Mouse (Mus musculus) erythroblast, embryonic 14.5 days (primary cell): ENCODE results near the gene Ano10. TPM values are rescaled to one million over a fixed set of nuclear protein-coding genes. Genes with fewer than 3 reads are reported as not detected.

Experiments
- H3K27me3 ChIP-seq: 2 replicates; pipeline ENCODE4 v1.6.1; 2012; ENCODE audit warnings: inconsistent platforms; ENCODE audit not compliant: control insufficient read depth
- H3K36me3 ChIP-seq: 2 replicates; pipeline ENCODE4 v1.6.1; 2012; ENCODE audit warnings: mild to moderate bottlenecking, inconsistent platforms; ENCODE audit not compliant: control insufficient read depth
- H3K4me1 ChIP-seq: 2 replicates; pipeline ENCODE4 v1.6.1; 2012; ENCODE audit warnings: inconsistent platforms; ENCODE audit not compliant: control insufficient read depth
- H3K4me3 ChIP-seq: replicated peaks from 2 replicates; pipeline ENCODE3; 2012; ENCODE audit warnings: moderate library complexity, mild to moderate bottlenecking, inconsistent platforms
- H3K9me3 ChIP-seq: 2 replicates; pipeline ENCODE4 v1.6.1; 2012; ENCODE audit warnings: low read length, inconsistent platforms, mixed read lengths; ENCODE audit not compliant: control insufficient read depth
- GATA1 ChIP-seq: IDR thresholded peaks from 2 replicates; pipeline ENCODE4 v1.6.1; 2012; ENCODE audit warnings: low read length, inconsistent platforms, mixed read lengths
- TAL1 ChIP-seq: IDR thresholded peaks from 3 replicates; pipeline ENCODE4 v1.6.1; 2012; ENCODE audit warnings: low read length, inconsistent platforms, mixed read lengths
- polyA plus RNA-seq: library from polyadenylated mRNA; stranded (reverse); fragments of >175 nt; gene quantifications from 2 replicates; pipeline ENCODE4 v1.2.3, GENCODE M21; 2012

Gene Ano10
- polyA plus RNA-seq, 1 experiment, result 0.10 TPM

- no peaks in the 10 kb centered on the region for H3K9me3 ChIP-seq
- TF ChIP-seq GATA1 (no peak), TAL1 (no peak)
Measured at GRCm38 (mm10) chr9:122243297-122243696, 50.9 kb downstream of the Ano10 start.

GRCm38 (mm10) chr9:122242856-122243255 lies 51.4 kb downstream of the Ano10 start:
- no peaks in the 10 kb centered on the region; the same call in 1 of the 2 replicates for H3K36me3 ChIP-seq

More at GRCm38 (mm10) chr9:122243297-122243696, 50.9 kb downstream of the Ano10 start:
- Histone ChIP-seq H3K4me1 (no peaks in the 10 kb centered on the region; the same call in 1 of the 2 replicates), H3K4me3 (no peak overlapping the region), H3K36me3 (no peaks in the 10 kb centered on the region; the same call in 1 of the 2 replicates), H3K27me3 (no peaks in the 10 kb centered on the region)

DNA sequence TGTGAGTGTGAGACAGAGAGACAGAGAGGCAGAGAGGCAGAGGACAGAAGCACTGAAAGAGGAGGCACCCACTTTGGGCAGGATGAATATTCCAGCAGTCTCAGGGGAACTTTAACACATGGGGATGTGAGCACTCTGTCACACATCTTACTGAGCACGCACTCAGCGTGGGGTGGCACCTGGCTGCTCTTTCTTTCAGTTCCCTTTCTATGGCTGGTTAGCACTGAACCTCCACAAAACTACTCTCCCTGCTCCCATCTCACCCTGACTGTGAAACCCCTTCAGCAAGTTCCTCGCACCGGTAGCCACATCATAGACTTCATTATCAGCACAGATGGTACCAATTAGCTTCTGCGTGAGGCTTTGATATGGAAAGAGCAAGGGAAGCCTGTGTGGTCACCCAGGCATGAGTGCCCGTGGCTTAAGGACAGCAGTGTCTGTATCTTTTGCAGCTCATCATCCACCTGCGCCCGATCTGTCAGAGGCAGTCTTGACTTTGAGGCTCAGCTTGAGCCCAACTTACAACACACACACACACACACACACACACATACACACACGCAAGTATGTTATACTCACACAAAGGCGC lies 52.3 kb downstream of the Ano10 start:
- Histone ChIP-seq H3K4me3 (no peak overlapping the region), H3K27me3 (no peaks in the 10 kb centered on the region), H3K36me3 (no peaks in the 10 kb centered on the region; the same call in 1 of the 2 replicates), H3K9me3 (no peaks in the 10 kb centered on the region), H3K4me1 (no peaks in the 10 kb centered on the region)
- no peak for TF ChIP-seq GATA1
- TF ChIP-seq TAL1, result no peak

More at GRCm38 (mm10) chr9:122242856-122243255, 51.4 kb downstream of the Ano10 start:
- H3K27me3 ChIP-seq, result no peaks in the 10 kb centered on the region
- no peaks in the 10 kb centered on the region for H3K9me3 ChIP-seq
- TF ChIP-seq TAL1 (no peak), GATA1 (no peak)
- H3K4me3 ChIP-seq, result no peak overlapping the region
- H3K4me1 ChIP-seq, result no peaks in the 10 kb centered on the region; the same call in 1 of the 2 replicates

DNA sequence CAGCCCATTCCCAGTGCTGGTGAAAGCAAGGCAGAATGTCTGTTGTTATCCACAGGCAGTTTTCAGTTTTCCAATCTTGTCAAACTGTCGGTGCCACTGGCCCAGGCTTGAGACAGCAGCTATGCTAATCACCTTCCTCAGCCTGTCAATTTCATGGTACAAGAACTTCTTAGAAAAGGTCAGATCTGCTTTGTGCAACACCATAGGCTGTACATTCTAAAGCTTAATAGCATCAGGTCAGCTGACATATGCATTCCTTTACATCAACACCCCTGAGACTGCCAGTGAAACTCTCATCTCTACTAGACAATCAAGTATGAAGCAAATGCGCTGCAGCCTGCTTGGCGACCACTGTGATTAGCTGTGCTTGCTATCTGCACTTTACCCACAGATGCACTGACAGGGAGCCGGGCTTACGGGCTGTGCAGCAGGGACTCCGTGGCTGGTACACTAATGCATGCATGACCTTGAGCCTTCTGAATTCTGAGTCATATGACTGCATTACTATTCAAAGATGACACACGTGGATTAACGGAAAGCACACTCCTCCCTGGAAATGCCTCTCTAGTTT lies 53.5 kb downstream of the Ano10 start:
- Histone ChIP-seq H3K36me3 (no peaks in the 10 kb centered on the region; the same call in 1 of the 2 replicates), H3K9me3 (no peaks in the 10 kb centered on the region), H3K4me3 (no peak overlapping the region), H3K27me3 (no peaks in the 10 kb centered on the region), H3K4me1 (no peaks in the 10 kb centered on the region)
- TF ChIP-seq TAL1 (no peak), GATA1 (no peak)

GRCm38 (mm10) chr9:122234741-122235140 lies 59.5 kb downstream of the Ano10 start:
- Histone ChIP-seq H3K4me3 (no peak overlapping the region), H3K4me1 (no peaks in the 10 kb centered on the region; the same call in 1 of the 2 replicates), H3K27me3 (no peaks in the 10 kb centered on the region), H3K36me3 (no peaks in the 10 kb centered on the region), H3K9me3 (no peaks in the 10 kb centered on the region)
- TF ChIP-seq TAL1 (no peak), GATA1 (no peak)

- no peaks in the 10 kb centered on the region for H3K36me3 ChIP-seq
- no peaks in the 10 kb centered on the region; the same call in 1 of the 2 replicates for H3K4me1 ChIP-seq
- H3K27me3 ChIP-seq, result no peaks in the 10 kb centered on the region
- TF ChIP-seq GATA1, result no peak
- TF ChIP-seq TAL1, result no peak
- no peaks in the 10 kb centered on the region for H3K9me3 ChIP-seq
- H3K4me3 ChIP-seq, result no peak overlapping the region
Measured at GRCm38 (mm10) chr9:122233972-122234345, 60.3 kb downstream of the Ano10 start.

GRCm38 (mm10) chr9:122233316-122233971 lies 60.8 kb downstream of the Ano10 start:
- Histone ChIP-seq H3K36me3 (no peaks in the 10 kb centered on the region), H3K4me3 (no peak overlapping the region), H3K4me1 (no peaks in the 10 kb centered on the region; the same call in 1 of the 2 replicates), H3K9me3 (no peaks in the 10 kb centered on the region), H3K27me3 (no peaks in the 10 kb centered on the region)
- TF ChIP-seq TAL1 (no peak), GATA1 (no peak)

DNA sequence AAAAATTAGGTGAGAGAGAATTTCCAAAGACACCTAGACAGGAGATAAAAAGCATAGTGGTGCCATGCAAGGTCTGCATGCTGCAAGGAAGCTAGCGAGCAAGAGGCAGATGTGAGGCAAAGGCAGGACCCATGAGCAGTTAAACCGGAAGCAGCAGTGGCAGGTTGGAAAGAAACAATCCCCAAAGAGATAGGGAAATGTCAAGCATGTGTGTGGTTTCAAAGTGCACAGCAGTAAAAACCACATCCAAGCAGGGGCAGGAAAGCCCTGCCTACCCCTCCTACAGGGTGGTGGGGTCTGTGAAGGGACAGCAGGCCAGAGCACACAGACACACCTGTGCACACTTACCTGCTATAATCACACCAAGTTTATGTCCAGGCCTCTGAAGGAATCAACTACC lies 61.3 kb downstream of the Ano10 start:
- Histone ChIP-seq H3K36me3 (no peaks in the 10 kb centered on the region), H3K4me3 (no peak overlapping the region), H3K27me3 (no peaks in the 10 kb centered on the region), H3K9me3 (no peaks in the 10 kb centered on the region), H3K4me1 (no peaks in the 10 kb centered on the region; the same call in 1 of the 2 replicates)
- TF ChIP-seq GATA1 (no peak), TAL1 (no peak)

DNA sequence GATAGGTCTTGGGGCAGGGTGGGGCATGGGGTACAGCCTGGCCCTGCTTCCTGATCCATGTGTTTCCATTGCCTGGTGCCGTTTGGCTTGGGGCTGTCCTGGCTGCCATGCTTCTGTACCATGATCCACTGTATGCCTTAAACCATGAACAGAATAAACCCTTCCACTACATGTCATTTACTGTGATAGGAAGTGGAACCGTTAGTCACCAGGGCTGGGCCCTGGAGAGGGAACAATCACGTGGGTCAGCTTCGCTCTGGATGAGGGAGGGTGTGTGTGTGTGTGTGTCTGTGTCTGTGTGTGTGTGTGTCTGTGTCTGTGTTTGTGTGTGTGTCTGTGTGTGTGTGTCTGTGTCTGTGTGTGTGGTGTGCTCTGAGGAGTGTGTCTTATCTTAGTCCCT lies 63.5 kb downstream of the Ano10 start:
- H3K4me1 ChIP-seq, result no peaks in the 10 kb centered on the region; the same call in 1 of the 2 replicates
- no peak overlapping the region for H3K4me3 ChIP-seq
- no peaks in the 10 kb centered on the region for H3K27me3 ChIP-seq
- H3K36me3 ChIP-seq, result no peaks in the 10 kb centered on the region; the same call in 1 of the 2 replicates
- no peaks in the 10 kb centered on the region for H3K9me3 ChIP-seq
- TF ChIP-seq TAL1, result no peak
- no peak for TF ChIP-seq GATA1
